Mouse (Mus musculus) spleen, postnatal 10 days (tissue): ENCODE data around the gene Ly9.
A peak's percentile ranks its signal among the peaks of the same experiment; 100 is the strongest.

Experiments
- DNase-seq, 2 experiments: peaks; one replicate each; pipeline ENCODE4 v3.0.0; 2021 to 2022; ENCODE audit warnings: low spot score in 2 of 2

Gene Ly9

GRCm38 (mm10) chr1:171607176-171607575 is at the start of gene Ly9:
Gene Ly9 (minus strand): TSS chr1:171607410.
- peak; percentile 23 to 76 for DNase-seq

GRCm38 (mm10) chr1:171652734-171653133 is 45.5 kb upstream of the Ly9 start, which contains the start of gene Slamf7:
Gene Slamf7 (minus strand): TSS chr1:171653035.
- DNase-seq, result no peak

GRCm38 (mm10) chr1:171648840-171649239 is 41.6 kb upstream of the Ly9 start:
- DNase-seq, result no peak

- DNase-seq, result no peak
Measured at GRCm38 (mm10) chr1:171647716-171648115, 40.5 kb upstream of the Ly9 start.

- DNase-seq, result no peak
Measured at GRCm38 (mm10) chr1:171646429-171646940, 39.3 kb upstream of the Ly9 start.

DNA sequence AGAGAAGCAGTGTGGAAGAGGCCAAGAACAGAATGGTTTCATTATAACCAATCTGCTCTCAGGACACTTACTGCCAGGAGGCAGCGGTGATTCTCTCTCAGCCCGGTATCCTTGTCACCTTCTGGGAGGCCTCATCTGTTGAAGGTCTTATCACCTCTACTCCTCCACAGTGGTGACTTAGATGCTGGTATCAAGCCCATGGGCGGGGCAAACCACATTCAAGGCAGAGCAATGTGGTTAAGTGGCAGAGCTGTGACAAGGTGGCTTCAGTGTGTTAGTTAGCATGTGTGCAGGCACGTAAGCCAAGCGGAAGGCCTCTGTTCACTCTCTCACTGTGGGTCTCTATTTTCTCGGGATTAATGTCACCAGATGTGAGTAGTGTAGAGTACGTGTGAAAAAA is 36.4 kb upstream of the Ly9 start:
- peak in 1 of 2 experiments; percentile 52 for DNase-seq

GRCm38 (mm10) chr1:171640796-171641195 is 33.6 kb upstream of the Ly9 start:
- no peak for DNase-seq

DNA sequence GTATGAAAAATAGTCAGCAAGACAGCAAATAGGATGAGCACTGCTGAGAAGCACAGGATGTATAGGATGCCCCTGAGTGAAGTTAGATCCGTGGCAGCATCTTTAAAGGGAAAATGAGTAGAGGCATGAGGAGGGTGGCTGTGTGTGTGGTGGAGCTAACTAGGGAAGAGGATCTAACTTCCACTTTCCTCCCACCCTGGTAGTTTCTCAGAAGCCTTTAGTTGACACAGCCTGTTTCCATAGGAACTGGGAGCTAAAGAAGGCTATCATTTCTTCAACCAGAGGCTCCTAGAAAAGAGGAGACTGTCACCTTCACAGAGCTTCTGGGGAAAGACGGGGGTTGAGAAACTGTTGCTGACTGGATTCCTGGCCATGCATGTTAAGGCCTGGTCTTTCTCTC is 31.5 kb upstream of the Ly9 start:
- DNase-seq, result no peak

- no peak for DNase-seq
Measured at GRCm38 (mm10) chr1:171637101-171637500, 29.9 kb upstream of the Ly9 start.

DNA sequence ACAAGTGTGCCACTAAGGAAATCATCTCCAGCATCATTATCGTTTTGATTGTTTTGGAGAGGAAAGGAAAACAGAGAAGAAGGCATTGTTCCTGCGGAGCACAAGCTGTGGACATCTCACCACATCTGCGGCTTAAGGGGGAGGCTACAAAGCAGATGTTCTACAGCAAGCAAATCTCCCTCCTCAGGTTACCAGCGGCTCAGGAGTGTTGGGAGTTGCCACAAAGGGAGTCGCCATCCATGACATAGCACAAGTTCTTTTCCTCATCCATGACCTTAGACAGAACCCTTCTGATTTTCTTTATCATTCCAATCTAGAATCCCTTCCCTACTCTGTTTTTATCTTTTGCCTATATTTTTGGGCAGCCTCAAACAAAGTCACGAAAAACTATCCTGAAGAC is 28.5 kb upstream of the Ly9 start:
- no peak for DNase-seq

DNA sequence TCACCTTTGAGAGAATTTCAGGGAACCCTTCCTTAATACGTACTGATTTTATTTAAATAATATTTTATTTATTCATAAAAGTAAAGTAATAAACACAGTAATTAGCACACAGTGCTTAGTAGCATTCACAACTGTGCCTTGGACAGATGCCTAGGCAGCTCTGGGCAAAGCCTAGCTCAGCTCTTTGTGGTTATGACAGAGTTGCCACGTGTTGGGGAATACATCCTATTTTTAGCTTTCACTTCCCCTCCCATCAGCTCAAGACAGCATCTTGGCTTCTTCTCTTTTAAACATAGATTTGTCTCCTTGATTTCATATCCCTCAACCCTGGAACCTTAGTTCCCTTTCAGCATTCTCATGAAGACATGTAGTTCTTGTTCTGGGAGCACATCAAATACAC is 24.2 kb upstream of the Ly9 start:
- no peak for DNase-seq

- DNase-seq, result no peak
Measured at GRCm38 (mm10) chr1:171630912-171631311, 23.7 kb upstream of the Ly9 start.

DNA sequence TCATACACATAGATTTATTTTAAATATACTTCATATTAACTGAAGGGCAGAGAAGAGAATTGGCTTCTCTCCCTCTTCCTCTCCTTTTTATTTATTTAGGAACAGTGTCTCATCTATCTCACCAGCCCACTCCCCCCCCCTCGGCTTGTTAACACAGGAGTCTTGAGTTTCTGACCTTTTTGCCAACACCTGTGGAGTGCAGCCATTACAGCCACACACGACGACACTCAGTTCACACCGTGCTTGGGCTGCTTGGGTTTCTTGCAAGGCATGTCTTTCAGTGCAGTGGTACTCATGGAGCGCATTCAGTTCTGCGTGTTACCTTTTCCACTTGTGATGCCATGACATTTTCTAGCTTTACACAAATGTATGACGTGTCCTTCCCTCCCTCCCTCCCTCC is 22.8 kb upstream of the Ly9 start:
- DNase-seq, result no peak

DNA sequence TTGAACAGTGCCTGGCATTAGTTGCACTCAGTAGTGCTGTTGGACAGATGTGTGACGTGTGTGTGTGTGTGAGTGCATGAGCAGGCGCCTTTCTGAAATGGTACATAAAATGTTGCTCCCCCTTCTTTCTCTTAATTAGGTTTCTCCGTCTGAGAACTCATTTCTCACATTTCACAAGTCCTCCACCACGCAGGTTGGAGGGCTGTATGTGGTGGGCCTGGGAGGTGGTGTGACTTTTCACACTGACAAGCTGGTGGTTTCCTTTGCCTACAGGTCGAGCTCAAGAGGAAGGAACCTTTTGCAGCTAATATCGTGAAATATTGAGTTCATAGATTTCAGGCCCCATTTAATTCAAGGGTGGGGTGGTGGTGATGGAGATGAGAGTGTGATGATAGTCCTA is 22.0 kb upstream of the Ly9 start:
- no peak for DNase-seq

DNA sequence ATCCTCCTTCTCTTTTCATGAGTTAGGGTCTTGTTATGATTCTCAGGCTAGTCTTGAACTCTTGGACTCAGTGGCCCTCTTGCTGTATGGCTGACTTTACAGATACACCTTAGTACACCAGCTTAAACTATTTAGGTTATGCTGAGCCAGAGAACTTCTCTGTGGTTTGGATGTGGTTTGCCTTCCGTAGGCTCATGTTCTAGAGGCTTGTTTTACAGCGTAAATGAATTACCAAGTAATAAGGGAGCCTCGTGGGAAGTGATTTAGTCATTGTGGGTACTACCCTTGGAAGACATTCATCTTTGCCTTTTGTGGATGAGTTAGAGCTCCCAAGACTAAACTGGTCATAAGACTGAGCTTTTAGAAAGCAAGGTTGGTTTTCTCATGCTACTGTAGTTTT is 20.6 kb upstream of the Ly9 start:
- no peak for DNase-seq

DNA sequence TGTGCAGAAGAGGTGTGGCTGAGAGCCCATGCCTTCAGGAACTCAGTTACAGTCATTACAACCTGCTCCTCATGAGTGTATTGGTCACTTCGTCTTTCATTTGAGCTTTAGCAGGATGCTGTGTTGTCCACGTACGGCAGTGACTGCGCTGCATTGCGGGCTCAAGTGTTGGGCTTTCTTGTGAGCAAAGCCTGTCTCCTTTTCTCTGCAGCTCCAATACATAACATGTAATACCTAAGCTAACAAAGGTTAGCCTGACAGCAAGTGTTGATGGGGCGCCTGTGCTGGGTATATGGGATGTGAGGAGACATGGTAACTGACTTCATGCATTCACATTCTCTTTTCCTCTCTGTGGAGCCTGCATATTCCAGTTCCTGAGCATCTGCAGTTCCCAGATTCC is 12.9 kb upstream of the Ly9 start:
- no peak for DNase-seq

DNA sequence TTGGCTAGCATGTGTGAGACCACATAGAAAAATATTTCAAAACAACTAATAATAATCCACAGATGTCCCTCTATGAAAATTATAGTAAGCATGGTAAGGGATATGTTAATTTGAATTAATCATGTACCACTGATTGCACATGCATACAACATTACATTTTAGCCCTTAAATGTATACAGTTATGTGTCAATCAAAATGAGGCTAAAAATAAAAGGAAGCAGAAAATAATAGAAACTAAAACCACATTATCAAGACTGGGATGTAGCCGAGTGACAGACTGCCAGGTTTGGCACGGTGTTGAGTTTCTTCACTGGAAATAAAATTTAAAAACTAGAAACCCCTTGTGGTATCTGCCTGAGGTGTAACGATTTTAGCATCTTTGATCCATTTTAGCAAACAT is 12.4 kb upstream of the Ly9 start:
- DNase-seq, result no peak

DNA sequence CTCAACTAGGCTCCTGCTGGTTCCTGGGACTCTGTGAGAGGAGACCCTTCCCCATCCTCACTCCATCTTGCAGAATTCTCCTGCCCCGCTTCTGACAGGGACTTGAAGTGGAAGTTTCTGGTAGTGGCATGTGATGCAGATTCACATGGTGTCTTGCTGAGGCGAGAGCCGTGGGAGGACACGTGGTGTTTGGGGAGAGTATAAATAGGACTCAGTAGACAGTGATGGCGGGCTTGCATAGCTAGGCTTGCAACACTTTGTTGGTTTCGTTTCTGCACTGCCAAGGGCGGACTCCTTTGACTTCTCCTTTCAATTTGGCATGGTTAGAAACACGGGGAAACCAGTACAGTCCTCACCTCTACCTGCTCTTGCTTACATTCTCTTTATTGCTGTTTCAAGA is 11.8 kb upstream of the Ly9 start:
- DNase-seq, result peak; percentile 13 to 60

- no peak for DNase-seq
Measured at GRCm38 (mm10) chr1:171616881-171617515, 9.8 kb upstream of the Ly9 start.

- DNase-seq, result no peak
Measured at GRCm38 (mm10) chr1:171613962-171614361, 6.8 kb upstream of the Ly9 start.

- peak in 1 of 2 experiments; percentile 61 for DNase-seq
Measured at GRCm38 (mm10) chr1:171610781-171611180, 3.6 kb upstream of the Ly9 start.

- DNase-seq, result peak in 1 of 2 experiments; percentile 57
Measured at GRCm38 (mm10) chr1:171610026-171610425, 2.8 kb upstream of the Ly9 start.

DNA sequence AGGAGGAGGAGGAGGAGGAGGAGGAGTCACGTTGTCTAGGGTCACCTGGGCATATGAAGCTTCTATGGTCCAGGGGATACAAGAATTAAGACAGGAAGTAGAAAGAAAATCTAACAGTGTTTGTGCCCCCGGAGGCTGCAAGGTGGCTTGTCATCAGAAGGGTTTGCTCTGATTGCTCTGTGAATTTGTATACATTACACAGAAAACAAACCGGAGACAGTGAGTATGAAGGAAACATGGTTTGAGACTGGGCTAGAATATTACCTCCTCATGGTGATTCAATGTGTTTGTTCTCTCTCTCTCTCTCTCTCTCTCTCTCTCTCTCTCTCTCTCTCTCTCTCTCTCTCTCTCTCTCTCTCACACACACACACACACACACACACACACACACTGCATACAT is 554 bp downstream of the Ly9 start:
- DNase-seq, result no peak

DNA sequence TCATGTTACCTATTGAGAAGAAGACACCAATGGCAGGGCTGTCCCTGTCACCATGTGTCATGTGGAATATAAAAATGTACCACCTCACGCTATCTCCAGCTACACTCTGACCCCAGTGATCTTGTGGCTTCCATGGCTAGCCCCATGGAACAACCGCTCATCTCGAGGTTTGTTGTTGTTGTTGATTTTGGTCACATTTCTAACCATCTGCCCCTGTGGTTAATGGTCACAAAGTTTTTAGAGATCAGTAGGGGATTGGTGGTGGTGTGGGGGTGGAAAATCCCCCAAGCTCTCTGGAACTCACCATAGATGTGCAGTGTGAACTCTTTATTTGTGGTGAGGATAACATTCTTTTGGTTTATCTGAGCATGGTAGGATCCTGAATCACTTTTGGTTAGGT is 2.5 kb downstream of the Ly9 start:
- DNase-seq, result no peak
